Mouse (Mus musculus): ENCODE data around the gene Lypd4.

- TF ChIP-seq POLR2A (IDR thresholded peaks at IDR 0.05; ENCODE audit: control insufficient read depth, extremely low read depth, insufficient read depth, low read length, poor library complexity), result no peak
- no peak for TF ChIP-seq CTCF (IDR thresholded peaks at IDR 0.05; ENCODE audit: borderline replicate concordance, control insufficient read depth, extremely low read depth, insufficient read depth, low read length, poor library complexity)
Measured at GRCm38 (mm10) chr7:24885468-24886307, 15.9 kb upstream of the Lypd4 start.

All from thymus, adult 2 months (tissue).